Mouse (Mus musculus) embryonic facial prominence, embryonic 11.5 days (tissue): ENCODE results near the gene Pnkd. TPM values are rescaled to one million over a fixed set of nuclear protein-coding genes. Genes with fewer than 3 reads are reported as not detected.
"Not testable (repeated sequence)": the region's sequence is repeated elsewhere in the genome, so short reads cannot be mapped to it uniquely, and the experiment has no call there.

Source experiments
- ATAC-seq: fragments of 200-750 bp; cut with Nextera tagmentation; replicated peaks from 2 replicates; pipeline ENCODE4 v1.8.0; 2017; ENCODE audit warnings: low read depth; ENCODE audit not compliant: insufficient number of reproducible peaks, low FRiP score, low TSS enrichment
- DNase-seq: peaks from one replicate; pipeline ENCODE4 v3.0.0-alpha.2; 2015; ENCODE audit warnings: low spot score
- H3K27ac ChIP-seq: fragments of 300-500 bp; sonication (generic); replicated peaks from 2 replicates; pipeline ENCODE4 v1.5.1; 2014; ENCODE audit warnings: mild to moderate bottlenecking, low read depth, low read length, control low read depth
- H3K27me3 ChIP-seq: fragments of 300-500 bp; sonication (generic); 2 replicates; pipeline ENCODE4 v1.6.1; 2014; ENCODE audit warnings: mild to moderate bottlenecking, low read length, moderate library complexity, mixed read lengths; ENCODE audit not compliant: control insufficient read depth, insufficient read depth
- H3K36me3 ChIP-seq: fragments of 300-500 bp; sonication (generic); replicated peaks from 2 replicates; pipeline ENCODE4 v1.6.1; 2014; ENCODE audit warnings: low read depth, mild to moderate bottlenecking, low read length, moderate library complexity, mixed read lengths; ENCODE audit not compliant: control insufficient read depth, insufficient read depth
- H3K4me1 ChIP-seq: fragments of 300-500 bp; sonication (generic); 2 replicates; pipeline ENCODE4 v1.6.1; 2014; ENCODE audit warnings: low read length, mixed read lengths; ENCODE audit not compliant: control insufficient read depth, insufficient read depth
- H3K4me2 ChIP-seq: fragments of 300-500 bp; sonication (generic); 2 replicates; pipeline ENCODE4 v1.6.1; 2014; ENCODE audit warnings: low read depth, mild to moderate bottlenecking, control low read depth, low read length, moderate library complexity
- H3K4me3 ChIP-seq: fragments of 300-500 bp; sonication (generic); 2 replicates; pipeline ENCODE4 v1.5.1; 2014; ENCODE audit warnings: low read depth, low read length, control low read depth
- H3K9ac ChIP-seq: fragments of 300-500 bp; sonication (generic); replicated peaks from 2 replicates; pipeline ENCODE4 v1.6.1; 2014; ENCODE audit warnings: mild to moderate bottlenecking, control low read depth, low read length
- H3K9me3 ChIP-seq: fragments of 300-500 bp; sonication (generic); replicated peaks from 2 replicates; pipeline ENCODE4 v1.6.1; 2016; ENCODE audit warnings: mild to moderate bottlenecking, low read length, inconsistent platforms, mixed read lengths; ENCODE audit not compliant: control insufficient read depth
- WGBS: fragments of 180-500 bp; shearing (Covaris S2); extraction: QIAGEN DNeasy Blood & Tissue Kit; methylation state at CpG from one replicate; pipeline ENCODE4 v1.1.7; 2014; 5-methylcytosine and 5-hydroxymethylcytosine counted together
- polyA plus RNA-seq: library from polyadenylated mRNA; unstranded; fragments of >200 nt; fragmentation: Nextera tagmentation; extraction: Ambion mirVana; gene quantifications from 2 replicates; pipeline ENCODE4 v1.2.1, GENCODE M21; 2014

Pnkd gene
- polyA plus RNA-seq, 1 experiment from 2014 or later = 95.1 TPM

DNA sequence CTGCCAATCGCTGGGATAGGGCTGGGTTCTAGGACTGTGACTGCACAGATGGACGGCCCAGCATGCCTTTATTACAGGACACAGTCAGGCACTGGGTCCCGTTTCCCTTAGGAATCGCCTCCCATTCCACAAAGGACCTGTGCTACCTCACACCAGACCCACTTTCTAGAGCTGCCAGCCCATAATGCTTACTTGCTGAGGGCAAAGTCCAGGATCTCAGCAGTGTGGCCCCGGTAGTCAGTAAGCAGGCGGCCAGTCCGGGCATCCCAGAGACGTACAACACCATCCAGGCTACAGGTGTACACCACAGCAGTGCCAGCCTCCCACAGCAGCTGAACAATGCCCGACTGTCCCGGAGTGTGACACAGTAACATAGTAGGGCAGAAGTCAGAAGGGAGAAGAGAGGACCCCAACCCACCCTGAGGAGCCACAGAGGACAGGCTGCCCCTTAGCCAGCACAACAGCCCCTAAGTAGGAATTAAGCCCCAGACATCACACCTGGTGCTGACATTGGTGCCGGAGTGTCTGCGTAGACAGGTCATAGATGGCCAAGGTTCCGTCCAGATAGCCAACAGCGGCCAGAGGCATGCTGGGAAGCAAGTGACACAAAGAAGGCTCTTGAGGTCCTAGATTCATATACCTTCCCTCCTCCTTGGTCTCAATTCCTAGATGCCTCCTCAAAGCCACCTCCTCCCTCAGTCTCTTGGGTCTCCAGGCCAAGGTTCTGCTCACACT lies 4.0 kb upstream of the Pnkd start:
- DNase-seq (no peak), ATAC-seq (no peak)
- no peak overlapping the region for H3K4me2 ChIP-seq
- no peak overlapping the region for H3K4me3 ChIP-seq
- peaks cover 3% of the 10 kb centered on the region; the same call in 1 of the 2 replicates for H3K4me1 ChIP-seq
- no peak overlapping the region for H3K9ac ChIP-seq
- H3K27me3 ChIP-seq = no peaks in the 10 kb centered on the region
- 90% methylated on average over 14 of the region's 14 CpGs for WGBS
- no peaks in the 10 kb centered on the region for H3K9me3 ChIP-seq
- H3K36me3 ChIP-seq = peaks cover 15% of the 10 kb centered on the region
- no peak overlapping the region for H3K27ac ChIP-seq

DNA sequence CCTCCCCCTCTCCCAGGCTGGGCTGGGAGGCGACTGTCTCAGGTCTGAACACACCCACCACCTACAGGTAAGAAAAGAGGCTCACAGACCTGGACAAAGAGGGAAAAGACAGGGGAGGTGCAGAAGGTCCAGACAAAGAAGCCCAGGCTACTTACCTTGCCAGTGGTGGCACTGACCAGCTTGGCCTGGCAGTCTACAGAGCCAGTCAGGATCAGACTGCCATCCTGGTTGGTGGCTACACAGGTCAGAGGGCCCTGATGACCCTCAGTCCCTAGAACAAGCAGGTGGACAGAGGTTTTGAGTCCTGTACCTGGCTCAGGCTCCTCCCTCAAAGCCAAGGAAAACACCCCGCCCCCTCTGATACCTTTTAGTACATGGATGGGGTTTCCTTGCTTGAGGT lies 3.4 kb upstream of the Pnkd start:
- Histone ChIP-seq H3K4me3 (no peak overlapping the region), H3K4me2 (no peak overlapping the region), H3K4me1 (peaks cover 3% of the 10 kb centered on the region; the same call in 1 of the 2 replicates), H3K27ac (no peak overlapping the region), H3K9ac (no peak overlapping the region), H3K36me3 (peaks cover 15% of the 10 kb centered on the region), H3K27me3 (no peaks in the 10 kb centered on the region), H3K9me3 (no peaks in the 10 kb centered on the region)
- WGBS = 96% methylated on average over 2 of the region's 2 CpGs
- DNase-seq = no peak
- ATAC-seq = no peak

DNA sequence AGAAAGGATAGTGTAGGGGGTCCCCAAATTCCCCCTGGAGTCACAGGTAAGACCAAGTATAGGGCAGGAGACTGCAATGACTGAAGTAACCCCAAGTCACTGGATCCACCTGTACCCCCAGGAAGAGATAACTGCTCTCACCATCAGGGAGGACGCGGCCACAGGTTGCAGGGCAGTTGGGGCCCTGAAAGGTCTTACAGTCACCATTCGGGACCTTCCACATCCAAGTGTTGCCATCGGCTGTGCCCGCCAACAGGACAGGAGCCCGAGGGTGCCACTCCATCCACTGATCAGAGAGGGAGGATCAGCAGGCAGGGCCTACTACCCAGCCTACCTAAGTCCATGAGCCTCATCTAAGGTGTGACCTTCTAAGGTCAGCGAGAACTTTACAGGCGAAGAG lies 2.8 kb upstream of the Pnkd start:
- Histone ChIP-seq H3K9ac (no peak overlapping the region), H3K4me1 (peaks cover 3% of the 10 kb centered on the region; the same call in 1 of the 2 replicates), H3K36me3 (peaks cover 15% of the 10 kb centered on the region), H3K9me3 (no peaks in the 10 kb centered on the region), H3K4me2 (no peak overlapping the region), H3K27ac (no peak overlapping the region), H3K4me3 (no peak overlapping the region), H3K27me3 (no peaks in the 10 kb centered on the region)
- ATAC-seq (no peak), DNase-seq (no peak)
- WGBS = 98% methylated on average over 8 of the region's 8 CpGs

DNA sequence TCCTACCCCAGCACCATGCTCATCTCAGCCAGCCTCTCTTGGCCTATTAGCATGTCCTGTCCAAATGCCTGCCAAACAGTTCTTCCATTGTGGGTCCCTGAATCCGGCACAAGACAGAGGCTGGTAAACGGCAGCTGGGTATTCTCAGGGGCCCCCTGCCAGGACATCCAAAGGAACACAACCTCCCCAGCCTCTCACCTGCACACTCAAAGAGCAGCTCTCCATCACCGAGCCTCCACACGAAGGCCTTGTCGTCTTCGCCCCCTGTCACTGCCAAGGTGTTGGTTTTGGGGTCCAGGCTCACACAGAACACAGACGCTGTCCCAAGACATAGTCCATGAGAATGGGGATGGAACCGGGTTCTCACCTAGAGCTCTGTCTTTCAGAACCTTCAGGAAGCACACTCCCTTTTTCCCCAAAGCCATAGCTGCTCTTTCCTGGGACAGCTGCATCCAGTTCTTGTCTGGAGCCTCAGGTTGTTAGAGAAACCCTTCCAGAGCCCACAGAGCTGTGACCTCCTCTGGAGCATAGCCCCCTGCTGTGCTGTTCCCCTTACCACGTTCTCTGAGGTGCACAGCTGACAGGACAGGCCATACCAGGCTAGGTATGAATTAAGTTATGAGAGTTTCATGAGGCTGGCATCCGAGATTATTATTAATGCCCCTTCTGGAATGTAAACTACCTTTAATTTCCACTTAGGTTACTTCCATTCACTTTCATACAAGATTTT lies 1.7 kb upstream of the Pnkd start:
- no peak overlapping the region for H3K27ac ChIP-seq
- H3K27me3 ChIP-seq = no peaks in the 10 kb centered on the region
- no peaks in the 10 kb centered on the region for H3K9me3 ChIP-seq
- DNase-seq (no peak), ATAC-seq (no peak)
- no peak overlapping the region for H3K4me2 ChIP-seq
- H3K4me3 ChIP-seq = no peak overlapping the region
- H3K9ac ChIP-seq = no peak overlapping the region
- 86% methylated on average over 10 of the region's 10 CpGs for WGBS
- H3K4me1 ChIP-seq = peaks cover 3% of the 10 kb centered on the region; the same call in 1 of the 2 replicates
- H3K36me3 ChIP-seq = peaks cover 15% of the 10 kb centered on the region

DNA sequence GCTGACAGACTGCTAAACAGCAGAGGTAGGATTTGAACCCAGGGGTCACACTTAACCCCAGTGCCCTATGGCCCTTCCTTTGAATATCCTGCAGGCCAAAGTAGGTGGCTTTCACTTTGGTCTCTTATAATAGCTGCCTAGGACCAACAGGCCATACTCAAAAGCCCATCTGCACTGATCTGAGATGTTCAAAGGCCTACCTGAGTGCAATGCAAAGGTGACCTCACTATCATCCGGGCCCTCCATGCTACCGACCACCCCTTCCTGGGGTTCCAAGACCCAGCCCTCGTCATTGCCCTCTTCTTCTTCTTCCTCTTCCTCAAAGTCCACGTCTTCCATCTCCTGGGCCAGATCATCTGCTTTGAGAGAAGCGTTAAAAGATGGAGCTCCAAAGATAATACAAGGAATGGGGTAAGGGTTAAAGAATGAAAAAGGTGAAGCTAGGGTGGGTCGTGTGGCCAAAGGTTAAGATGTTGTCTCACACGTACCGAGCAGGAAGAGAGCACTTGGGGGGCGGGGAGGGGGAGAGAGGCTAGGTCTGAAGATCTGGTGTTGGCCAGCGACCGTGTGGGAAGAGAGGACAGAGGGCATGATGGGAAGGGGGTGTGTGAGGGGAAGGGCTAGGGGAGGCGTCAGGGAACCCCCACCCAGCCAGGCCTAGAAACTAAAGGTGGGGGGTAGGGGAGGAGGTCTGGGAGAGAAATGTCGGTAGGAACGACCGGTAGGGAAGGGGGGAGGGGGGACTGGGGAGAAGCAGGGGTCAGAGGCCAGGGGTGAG lies 855 bp upstream of the Pnkd start:
- WGBS = 13% methylated on average over 15 of the region's 15 CpGs
- Histone ChIP-seq H3K27ac (no peak overlapping the region), H3K36me3 (peaks cover 15% of the 10 kb centered on the region), H3K9ac (peak overlapping the region; percentile 76), H3K4me2 (peak overlapping the region; percentile 67), H3K4me3 (peak overlapping the region; percentile 72), H3K27me3 (no peaks in the 10 kb centered on the region), H3K9me3 (no peaks in the 10 kb centered on the region), H3K4me1 (peaks cover 3% of the 10 kb centered on the region; the same call in 1 of the 2 replicates)
- ATAC-seq = peak; percentile 27
- peak; percentile 63 for DNase-seq

DNA sequence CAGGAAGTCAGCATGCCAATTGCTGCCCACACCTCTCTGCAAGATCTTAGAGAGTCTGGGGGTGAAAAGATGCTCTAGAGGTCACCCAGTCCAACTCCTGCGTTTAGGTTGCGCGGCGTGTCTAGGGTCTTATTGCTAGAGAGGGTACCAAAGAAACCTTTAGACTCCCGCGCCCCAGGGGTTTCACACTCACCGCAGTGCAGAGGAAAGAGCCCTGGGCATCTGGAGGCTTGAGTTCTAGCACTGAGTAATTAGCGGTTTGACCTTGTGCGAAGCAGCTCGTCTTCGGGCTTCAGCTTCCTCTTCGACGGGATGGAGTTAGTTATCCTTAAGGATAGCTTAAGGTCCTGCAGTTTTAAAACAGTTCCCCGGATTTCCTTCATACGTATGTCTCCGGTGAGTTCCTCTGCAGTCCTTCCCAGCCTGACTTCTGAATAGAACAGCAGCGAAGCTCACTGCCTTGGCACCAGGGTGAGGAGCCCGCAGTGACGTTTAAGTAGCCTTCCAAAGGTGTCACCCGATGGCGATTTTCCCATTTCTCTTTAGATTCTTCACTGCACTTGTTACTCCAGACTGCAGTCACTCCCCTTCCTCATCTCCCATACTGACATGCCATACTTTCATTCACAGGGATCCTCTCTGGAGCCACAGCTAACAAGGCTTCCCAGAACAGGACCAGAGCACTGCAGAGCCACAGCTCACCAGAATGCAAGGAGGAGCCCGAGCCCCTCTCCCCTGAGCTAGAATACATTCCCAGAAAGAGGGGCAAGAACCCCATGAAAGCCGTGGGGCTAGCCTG lies 681 bp downstream of the Pnkd start:
- Histone ChIP-seq H3K9ac (peak overlapping the region; percentile 54), H3K4me2 (peak overlapping the region; percentile 67), H3K36me3 (peaks cover 15% of the 10 kb centered on the region), H3K4me1 (peaks cover 3% of the 10 kb centered on the region; the same call in 1 of the 2 replicates), H3K27ac (0 out of 2 replicates have a peak overlapping the region, but pooled peaks have one; percentile 5), H3K4me3 (peak overlapping the region; percentile 72), H3K27me3 (no peaks in the 10 kb centered on the region), H3K9me3 (no peaks in the 10 kb centered on the region)
- DNase-seq = peak; percentile 15
- ATAC-seq = no peak
- WGBS = 6% methylated on average over 23 of the region's 23 CpGs

DNA sequence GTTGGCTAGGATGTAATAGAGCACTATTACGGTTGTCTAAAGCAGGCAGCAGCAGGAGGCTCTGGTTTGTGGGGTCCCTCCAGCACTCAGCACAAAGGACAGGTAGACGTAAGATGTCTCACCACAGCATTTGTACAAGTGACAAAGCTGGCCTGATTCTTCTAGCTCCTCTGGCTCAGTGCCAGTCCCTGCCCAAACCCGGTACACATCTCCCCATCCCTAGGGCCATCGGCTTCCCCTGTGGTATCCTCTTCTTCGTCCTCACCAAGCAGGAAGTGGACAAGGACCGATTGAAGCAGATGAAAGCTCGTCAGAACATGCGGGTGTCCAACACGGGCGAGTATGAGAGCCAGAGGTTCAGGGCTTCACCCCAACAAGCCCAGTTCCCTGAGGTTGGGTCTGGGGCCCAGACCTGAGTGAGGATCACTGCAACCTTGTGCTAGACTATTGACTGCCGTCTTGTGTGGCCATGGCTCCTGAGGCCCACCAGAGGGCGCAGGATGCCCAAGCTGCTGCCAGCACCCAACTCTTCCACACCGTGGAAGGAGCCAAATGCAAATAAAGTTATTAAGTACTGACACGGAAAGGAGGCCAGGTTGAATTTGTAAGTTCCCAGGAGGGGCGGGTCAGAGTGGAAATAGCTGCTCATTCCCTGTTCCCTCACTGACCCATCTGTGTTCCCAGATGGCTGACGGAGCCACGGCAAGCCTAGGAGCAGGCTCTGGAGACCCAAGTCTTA lies 2.3 kb downstream of the Pnkd start:
- H3K4me2 ChIP-seq, ATAC-seq, H3K4me1 ChIP-seq, DNase-seq, H3K27ac ChIP-seq, H3K9me3 ChIP-seq, H3K4me3 ChIP-seq, H3K27me3 ChIP-seq, H3K36me3 ChIP-seq, H3K9ac ChIP-seq: not testable (repeated sequence)
- WGBS = 60% methylated on average over 15 of the region's 17 CpGs
